Mouse (Mus musculus): ENCODE measurements around the gene Abcc12.

Abcc12 gene

GRCm38 (mm10) chr8:86580458-86580857 lies at the start of gene Abcc12:
Abcc12 (minus strand) TSS chr8:86580686.
- DNase-seq (ENCODE audit: inconsistent ontology term) = no peak

- no peak for DNase-seq (ENCODE audit: inconsistent ontology term)
These were observed 49.7 kb upstream of the Abcc12 start for GRCm38 (mm10) chr8:86630212-86630611.

- no peak for DNase-seq (ENCODE audit: inconsistent ontology term)
These were observed 44.4 kb upstream of the Abcc12 start for GRCm38 (mm10) chr8:86624915-86625314.

- peak; percentile 99 for DNase-seq (ENCODE audit: inconsistent ontology term)
These were observed 43.6 kb upstream of the Abcc12 start, which contains the start of gene Lonp2 for GRCm38 (mm10) chr8:86623911-86624731. Lonp2 (plus strand) TSS chr8:86624043.

GRCm38 (mm10) chr8:86623551-86623910 lies 43.0 kb upstream of the Abcc12 start:
- DNase-seq (ENCODE audit: inconsistent ontology term) = no peak

GRCm38 (mm10) chr8:86617759-86618387 lies 37.4 kb upstream of the Abcc12 start:
- no peak for DNase-seq (ENCODE audit: inconsistent ontology term)

- no peak for DNase-seq (ENCODE audit: inconsistent ontology term)
These were observed 34.7 kb upstream of the Abcc12 start for GRCm38 (mm10) chr8:86615095-86615769.

- DNase-seq (ENCODE audit: inconsistent ontology term) = no peak
These were observed 33.3 kb upstream of the Abcc12 start for GRCm38 (mm10) chr8:86613798-86614197.

- no peak for DNase-seq (ENCODE audit: inconsistent ontology term)
These were observed 24.2 kb upstream of the Abcc12 start for GRCm38 (mm10) chr8:86604676-86605075.

- DNase-seq (ENCODE audit: inconsistent ontology term) = peak; percentile 78
These were observed 22.7 kb upstream of the Abcc12 start for GRCm38 (mm10) chr8:86603174-86603573.

GRCm38 (mm10) chr8:86600311-86600710 lies 19.8 kb upstream of the Abcc12 start:
- DNase-seq (ENCODE audit: inconsistent ontology term) = no peak

- DNase-seq (ENCODE audit: inconsistent ontology term) = no peak
These were observed 18.8 kb upstream of the Abcc12 start for GRCm38 (mm10) chr8:86599299-86599698.

GRCm38 (mm10) chr8:86597681-86598080 lies 17.2 kb upstream of the Abcc12 start:
- no peak for DNase-seq (ENCODE audit: inconsistent ontology term)

- DNase-seq (ENCODE audit: inconsistent ontology term) = no peak
These were observed 15.2 kb upstream of the Abcc12 start for GRCm38 (mm10) chr8:86595671-86596070.

- DNase-seq (ENCODE audit: inconsistent ontology term) = no peak
These were observed 13.8 kb upstream of the Abcc12 start for GRCm38 (mm10) chr8:86594159-86594796.

- DNase-seq (ENCODE audit: inconsistent ontology term) = no peak
These were observed 12.6 kb upstream of the Abcc12 start for GRCm38 (mm10) chr8:86593099-86593498.

GRCm38 (mm10) chr8:86588338-86588737 lies 7.9 kb upstream of the Abcc12 start:
- DNase-seq (ENCODE audit: inconsistent ontology term) = no peak

- peak; percentile 24 for DNase-seq (ENCODE audit: inconsistent ontology term)
These were observed 6.2 kb upstream of the Abcc12 start for GRCm38 (mm10) chr8:86586642-86587041.

- DNase-seq (ENCODE audit: inconsistent ontology term) = no peak
These were observed 5.6 kb upstream of the Abcc12 start for GRCm38 (mm10) chr8:86586058-86586457.

GRCm38 (mm10) chr8:86585532-86585931 lies 5.0 kb upstream of the Abcc12 start:
- DNase-seq (ENCODE audit: inconsistent ontology term) = peak; percentile 81

GRCm38 (mm10) chr8:86585118-86585517 lies 4.6 kb upstream of the Abcc12 start:
- peak; percentile 84 for DNase-seq (ENCODE audit: inconsistent ontology term)

- DNase-seq (ENCODE audit: inconsistent ontology term) = no peak
These were observed 1.4 kb upstream of the Abcc12 start for GRCm38 (mm10) chr8:86581921-86582331.

Measured in Muller cell, postnatal 12 days (primary cell).